Mouse (Mus musculus) frontal cortex, postnatal 36 days (tissue): ENCODE measurements at regions not wholly inside any gene's neighbourhood (a gene's known extent, or its start where the extent isn't known, plus 50 kb on each side); places are given as distances from the start of the nearest gene placed in this dataset.

ENCODE experiments used
- DNase-seq, 2 experiments: peaks; one replicate each; pipeline ENCODE4 v3.0.0; 2022; ENCODE audit warnings: low spot score in 2 of 2

DNA sequence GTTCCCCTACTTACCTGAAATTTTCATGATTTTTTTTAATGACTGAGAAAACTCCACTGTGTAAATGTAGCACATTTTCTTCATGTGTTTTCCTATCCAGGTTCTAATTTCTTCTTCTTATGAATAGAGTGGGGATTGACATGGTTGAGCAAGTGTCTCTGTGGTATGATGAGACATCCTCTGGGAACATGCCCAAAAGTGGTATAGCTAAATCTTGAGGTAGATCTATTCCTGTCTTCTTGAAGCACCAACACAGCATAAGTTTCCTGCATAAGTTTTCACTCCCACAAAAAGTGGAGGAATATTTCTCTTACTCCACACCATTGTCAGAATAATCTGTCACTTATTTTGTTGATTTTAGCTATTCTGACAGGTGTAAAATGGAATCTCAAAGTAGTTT, 161.1 kb upstream of the Oprm1 start:
- peak in 1 of 2 experiments; percentile 3 for DNase-seq

DNA sequence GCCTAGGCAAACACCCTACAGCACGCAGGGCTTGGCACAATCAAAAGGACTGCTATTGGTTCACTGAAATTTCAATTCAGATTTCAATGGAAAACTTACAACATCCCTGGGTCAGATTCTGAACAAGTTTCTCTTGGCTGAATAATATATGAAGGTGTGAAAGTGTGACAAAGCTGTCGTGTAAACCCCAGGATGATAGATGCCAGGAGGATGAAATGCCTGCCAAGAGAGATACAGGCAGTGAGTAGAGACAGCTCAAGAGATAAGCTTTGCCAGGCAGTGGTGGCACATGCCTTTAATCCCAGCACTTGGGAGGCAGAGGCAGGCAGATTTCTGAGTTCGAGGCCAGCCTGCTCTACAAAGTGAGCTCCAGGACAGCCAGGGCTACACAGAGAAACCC, 159.7 kb upstream of the Oprm1 start:
- DNase-seq, result peak; percentile 5 to 27

DNA sequence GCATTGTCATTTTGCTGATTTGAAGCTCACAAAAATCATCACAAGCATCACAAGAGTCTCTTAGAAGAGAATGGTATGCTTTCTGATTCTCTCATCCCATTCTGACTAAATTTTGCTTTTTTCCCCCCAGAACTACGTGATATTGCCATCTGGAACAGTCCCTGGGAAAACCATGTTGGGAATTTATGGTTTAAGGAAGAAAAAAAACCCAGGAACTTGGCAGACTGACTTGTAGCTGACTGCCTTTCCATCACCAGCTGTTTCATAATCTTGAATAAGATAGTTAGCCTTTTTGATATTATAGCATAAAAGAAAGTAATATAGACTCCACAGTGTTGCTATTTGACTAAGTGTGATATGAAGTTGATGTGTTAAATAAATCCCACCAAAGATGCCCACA, 110.7 kb upstream of the Oprm1 start:
- peak in 1 of 2 experiments; percentile 9 for DNase-seq

DNA sequence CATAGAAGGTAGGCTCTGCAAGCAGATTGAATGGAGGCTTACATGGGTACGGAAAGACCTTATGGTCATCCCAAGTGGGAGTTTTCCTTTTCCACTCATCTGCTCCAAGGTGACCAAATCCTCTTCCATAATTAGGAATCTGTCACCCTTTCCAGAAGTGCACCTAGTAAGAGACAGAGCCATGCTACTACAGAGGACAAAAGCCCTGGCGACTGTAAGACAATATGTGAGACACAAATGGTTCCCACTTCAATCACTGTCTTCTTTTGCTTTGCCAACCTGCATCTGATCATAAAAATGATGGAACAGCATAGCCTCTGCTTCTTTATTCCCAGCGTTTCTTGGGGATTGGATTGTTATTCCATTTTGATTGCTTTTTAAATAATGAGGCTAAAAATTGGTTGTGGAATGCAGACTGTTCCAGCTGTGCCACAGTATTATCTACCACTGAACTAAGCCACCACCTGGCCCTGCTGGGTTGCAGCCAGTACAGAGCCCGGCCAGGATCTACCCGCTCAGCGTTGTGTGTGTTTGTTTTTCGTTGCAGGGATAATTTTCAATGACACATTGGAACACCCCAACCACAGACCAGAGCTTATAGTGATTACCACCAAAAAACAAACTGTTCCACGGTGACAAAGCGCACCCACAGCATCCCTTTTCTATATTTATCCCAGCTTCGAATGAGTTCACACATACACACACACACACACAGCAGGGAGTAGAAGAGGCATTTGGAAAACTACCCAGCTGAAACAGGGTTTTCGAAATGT, 72.8 kb upstream of the Oprm1 start:
- DNase-seq, result peak; percentile 2 to 11

DNA sequence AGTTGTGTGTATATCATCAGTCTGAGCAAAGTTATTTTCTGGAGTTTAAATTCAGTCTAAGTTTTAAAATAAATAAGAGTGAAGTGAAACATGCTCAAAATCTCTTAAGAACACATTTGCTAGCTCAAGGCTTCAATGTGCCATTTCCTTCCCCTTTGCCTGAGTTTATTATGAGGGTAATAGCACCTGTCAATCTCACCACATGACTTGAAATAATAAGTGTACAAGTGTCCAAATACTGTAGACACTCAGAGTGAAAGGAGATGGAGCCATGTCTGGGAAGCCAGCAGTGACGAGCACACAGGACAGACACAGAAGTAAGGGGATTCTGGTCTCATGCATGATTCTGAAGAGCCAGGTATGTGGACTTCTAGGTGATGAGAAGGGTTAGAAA, 72.2 kb upstream of the Oprm1 start:
- no peak for DNase-seq
